Mouse (Mus musculus) testis, adult 2 months (tissue): ENCODE measurements around the gene Gm21860.
"Not testable (repeated sequence)": the region's sequence is repeated elsewhere in the genome, so short reads cannot be mapped to it uniquely, and the experiment has no call there.

Source experiments
- CTCF ChIP-seq: fragments of 200-500 bp; IDR thresholded peaks from 2 replicates; pipeline ENCODE4 v1.5.1; 2012; ENCODE audit warnings: low read depth, mild to moderate bottlenecking, inconsistent platforms, low read length, moderate library complexity; ENCODE audit not compliant: control insufficient read depth, insufficient read depth, insufficient replicate concordance
- POLR2A ChIP-seq: fragments of 200-500 bp; IDR thresholded peaks from 2 replicates; pipeline ENCODE4 v1.6.1; 2012; ENCODE audit warnings: low read depth, mild to moderate bottlenecking, inconsistent platforms, low read length, moderate library complexity; ENCODE audit not compliant: control insufficient read depth

DNA sequence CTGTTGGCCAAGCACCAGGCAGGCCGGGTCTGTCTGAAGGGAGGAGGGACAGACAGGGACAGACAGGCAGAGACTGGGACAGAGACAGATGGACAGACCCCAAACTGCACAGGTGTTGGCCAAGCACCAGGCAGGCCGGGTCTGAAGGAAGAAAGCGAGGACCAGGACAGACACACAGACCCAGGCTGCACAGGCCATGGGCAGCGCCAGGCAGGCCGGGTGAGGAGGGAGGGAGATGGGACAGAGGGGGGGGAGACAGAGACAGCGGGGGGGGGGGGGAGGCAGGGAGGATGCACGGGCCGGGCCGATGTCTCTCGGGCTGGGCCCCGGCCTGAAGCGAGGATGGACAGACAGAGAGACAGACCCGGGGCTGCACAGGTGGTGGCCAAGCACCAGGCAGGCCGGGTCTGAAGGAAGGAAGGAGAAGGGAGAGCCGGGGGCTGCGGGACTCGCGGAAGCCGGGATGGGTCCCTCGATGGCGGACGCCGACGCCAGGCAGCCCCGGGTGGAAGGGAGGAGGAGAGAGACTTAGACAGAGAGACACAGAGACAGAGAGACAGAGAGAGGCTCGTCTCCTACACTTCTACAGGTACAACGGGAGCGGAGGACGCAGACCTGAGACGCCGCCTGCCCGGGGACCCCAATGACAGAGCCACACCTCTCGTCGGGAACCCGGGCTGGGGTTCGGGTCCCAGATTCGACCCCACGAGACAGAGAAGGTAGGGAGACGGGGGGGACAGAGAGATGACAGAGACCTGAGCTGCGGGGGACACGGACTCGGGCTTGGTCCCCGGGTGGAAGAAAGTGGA is 13.0 kb downstream of the Gm21860 start:
- TF ChIP-seq POLR2A, CTCF: not testable (repeated sequence)
